Mouse (Mus musculus) spleen, adult 2 months (tissue): Measurements from ENCODE around the gene Tlx2. TPM values are rescaled to one million over a fixed set of nuclear protein-coding genes. Genes with fewer than 3 reads are reported as not detected.

Experiments used
- DNase-seq, 2 experiments: peaks; one replicate each; pipeline versions ENCODE4 v3.0.0 to v3.0.0-alpha.2; 2012 to 2021; ENCODE audit warnings: low spot score in 2 of 2, low read depth in 1 of 2
- H3K27ac ChIP-seq: fragments of 200-500 bp; 2 replicates; pipeline ENCODE4 v1.5.1; 2012; ENCODE audit warnings: low read length, inconsistent platforms; ENCODE audit not compliant: insufficient read depth
- H3K27me3 ChIP-seq: fragments of 200-500 bp; 2 replicates; pipeline ENCODE4 v1.6.1; 2012; ENCODE audit warnings: mild to moderate bottlenecking, moderate library complexity, low read length, inconsistent platforms; ENCODE audit not compliant: control insufficient read depth, insufficient read depth
- H3K36me3 ChIP-seq: fragments of 200-500 bp; 2 replicates; pipeline ENCODE4 v1.6.1; 2012; ENCODE audit warnings: mild to moderate bottlenecking, low read length, inconsistent platforms; ENCODE audit not compliant: control insufficient read depth, insufficient read depth
- H3K4me1 ChIP-seq: fragments of 200-500 bp; 2 replicates; pipeline ENCODE4 v1.6.1; 2011; ENCODE audit warnings: inconsistent platforms; ENCODE audit not compliant: control insufficient read depth, insufficient read depth, insufficient read length
- H3K4me3 ChIP-seq: fragments of 200-500 bp; 2 replicates; pipeline ENCODE4 v1.5.1; 2011; ENCODE audit warnings: mild to moderate bottlenecking, inconsistent platforms; ENCODE audit not compliant: insufficient read depth, insufficient read length; ENCODE audit errors: extremely low read depth
- CTCF ChIP-seq: fragments of 200-500 bp; IDR thresholded peaks from 2 replicates; pipeline ENCODE4 v1.5.1; 2011; ENCODE audit warnings: mild to moderate bottlenecking, inconsistent platforms; ENCODE audit not compliant: insufficient read depth, insufficient read length, insufficient replicate concordance; ENCODE audit errors: extremely low read depth
- POLR2A ChIP-seq: fragments of 200-500 bp; IDR thresholded peaks from 2 replicates; pipeline ENCODE4 v1.6.1; 2011; ENCODE audit warnings: low read depth, low read length, inconsistent platforms
- WGBS: fragments of 180-500 bp; shearing (Covaris S2); methylation state at CpG from one replicate; pipeline ENCODE4 v1.1.7; 2018; 5-methylcytosine and 5-hydroxymethylcytosine counted together
- polyA plus RNA-seq: library from polyadenylated mRNA; depleted of rRNA; stranded (reverse); fragments of >200 nt; gene quantifications from 2 replicates; pipeline ENCODE4 v1.2.3, GENCODE M21; 2012

Tlx2 gene
- polyA plus RNA-seq, 1 experiment: 0.16 TPM

- Histone ChIP-seq H3K36me3 (peaks cover 1% of the 10 kb centered on the region), H3K4me1 (peaks cover 3% of the 10 kb centered on the region; the same call in 1 of the 2 replicates), H3K4me3 (peak within 1 kb of the TSS; percentile 91), H3K27me3 (peaks cover 1% of the 10 kb centered on the region; the same call in 1 of the 2 replicates), H3K27ac (peak within 1 kb of the TSS; percentile 94)
- no peak for TF ChIP-seq CTCF
- no peak for TF ChIP-seq POLR2A
- under 1% methylated on average over 54 of the region's 54 CpGs for WGBS
- DNase-seq: no peak
These were observed 7.7 kb upstream of the Tlx2 start, which contains the start of gene Pcgf1 for GRCm38 (mm10) chr6:83077630-83078323. Pcgf1 (plus strand) TSS chr6:83077869.

- Histone ChIP-seq H3K4me3 (no peak overlapping the region), H3K27ac (no peak overlapping the region), H3K27me3 (peaks cover 18% of the 10 kb centered on the region), H3K36me3 (no peaks in the 10 kb centered on the region; the same call in 1 of the 2 replicates), H3K4me1 (peaks cover 14% of the 10 kb centered on the region)
- 18% methylated on average over 2 of the region's 2 CpGs for WGBS
- no peak for DNase-seq
- TF ChIP-seq CTCF: no peak
- no peak for TF ChIP-seq POLR2A
These were observed 4.9 kb upstream of the Tlx2 start for GRCm38 (mm10) chr6:83074979-83075378.

- no peak for TF ChIP-seq CTCF
- no peak for TF ChIP-seq POLR2A
- peaks cover 26% of the 10 kb centered on the region for H3K4me1 ChIP-seq
- 6% methylated on average over 23 of the region's 24 CpGs for WGBS
- H3K27me3 ChIP-seq: peaks cover 33% of the 10 kb centered on the region
- H3K36me3 ChIP-seq: no peaks in the 10 kb centered on the region
- no peak for DNase-seq
- no peak overlapping the region for H3K4me3 ChIP-seq
- no peak overlapping the region for H3K27ac ChIP-seq
These were observed 1.1 kb upstream of the Tlx2 start for GRCm38 (mm10) chr6:83071220-83071619.

- H3K27me3 ChIP-seq: peaks cover 33% of the 10 kb centered on the region
- DNase-seq: no peak
These were observed 472 bp upstream of the Tlx2 start for GRCm38 (mm10) chr6:83070311-83071219.

GRCm38 (mm10) chr6:83069488-83070246, 426 bp downstream of the Tlx2 start:
- 5% methylated on average over 67 of the region's 69 CpGs for WGBS
- peaks cover 33% of the 10 kb centered on the region for H3K27me3 ChIP-seq
- DNase-seq: no peak
- no peak for TF ChIP-seq POLR2A
- no peak for TF ChIP-seq CTCF
- no peak overlapping the region for H3K27ac ChIP-seq
- H3K36me3 ChIP-seq: no peaks in the 10 kb centered on the region
- peaks cover 26% of the 10 kb centered on the region for H3K4me1 ChIP-seq
- H3K4me3 ChIP-seq: no peak overlapping the region

More at GRCm38 (mm10) chr6:83070311-83071219, 472 bp upstream of the Tlx2 start:
- Histone ChIP-seq H3K36me3 (no peaks in the 10 kb centered on the region), H3K4me1 (peaks cover 26% of the 10 kb centered on the region), H3K27ac (no peak overlapping the region), H3K4me3 (no peak overlapping the region)
- TF ChIP-seq POLR2A (no peak), CTCF (no peak)
- WGBS: 2% methylated on average over 57 of the region's 58 CpGs
